Mouse (Mus musculus): ENCODE results near the gene Cacnb2. TPM values are rescaled to one million over a fixed set of nuclear protein-coding genes. Genes with fewer than 3 reads are reported as not detected.

Cacnb2 gene
- polyA plus RNA-seq, 2 experiments, result 2.3 to 4.1 TPM

GRCm38 (mm10) chr2:14770635-14771034 lies 167.7 kb downstream of the Cacnb2 start:
- no peaks in the 10 kb centered on the region for H3K4me1 ChIP-seq (ENCODE audit: control insufficient read depth, insufficient read depth, low read length)
- no peaks in the 10 kb centered on the region for H3K9me3 ChIP-seq (ENCODE audit: control insufficient read depth, low read length)
- no peak for TF ChIP-seq POLR2A (IDR thresholded peaks at IDR 0.05; ENCODE audit: borderline replicate concordance, extremely low read depth, insufficient read depth, insufficient read length)
- H3K27me3 ChIP-seq (ENCODE audit: control insufficient read depth, insufficient read depth, low read length), result no peaks in the 10 kb centered on the region
- 82% methylated on average over 4 of the region's 4 CpGs for WGBS
- no peak overlapping the region for H3K4me3 ChIP-seq (replicated peaks; ENCODE audit: low read length)
- H3K4me2 ChIP-seq (replicated peaks; ENCODE audit: low read depth, low read length, severe bottlenecking), result no peak overlapping the region
- no peaks in the 10 kb centered on the region for H3K36me3 ChIP-seq (ENCODE audit: control insufficient read depth, insufficient read depth, low read length)
- H3K9ac ChIP-seq (ENCODE audit: low read depth, low read length, severe bottlenecking), result no peak overlapping the region
- no peak for ATAC-seq (ENCODE audit: low FRiP score, low read depth)
- no peak for DNase-seq (ENCODE audit: low spot score)
- H3K27ac ChIP-seq (replicated peaks; ENCODE audit: low read depth, low read length), result no peak overlapping the region

- TF ChIP-seq POLR2A (IDR thresholded peaks at IDR 0.05; ENCODE audit: borderline replicate concordance, extremely low read depth, insufficient read depth, insufficient read length), result no peak
- ATAC-seq (ENCODE audit: low FRiP score, low read depth), result no peak
Observed at GRCm38 (mm10) chr2:14774375-14774774, 171.5 kb downstream of the Cacnb2 start.

DNA sequence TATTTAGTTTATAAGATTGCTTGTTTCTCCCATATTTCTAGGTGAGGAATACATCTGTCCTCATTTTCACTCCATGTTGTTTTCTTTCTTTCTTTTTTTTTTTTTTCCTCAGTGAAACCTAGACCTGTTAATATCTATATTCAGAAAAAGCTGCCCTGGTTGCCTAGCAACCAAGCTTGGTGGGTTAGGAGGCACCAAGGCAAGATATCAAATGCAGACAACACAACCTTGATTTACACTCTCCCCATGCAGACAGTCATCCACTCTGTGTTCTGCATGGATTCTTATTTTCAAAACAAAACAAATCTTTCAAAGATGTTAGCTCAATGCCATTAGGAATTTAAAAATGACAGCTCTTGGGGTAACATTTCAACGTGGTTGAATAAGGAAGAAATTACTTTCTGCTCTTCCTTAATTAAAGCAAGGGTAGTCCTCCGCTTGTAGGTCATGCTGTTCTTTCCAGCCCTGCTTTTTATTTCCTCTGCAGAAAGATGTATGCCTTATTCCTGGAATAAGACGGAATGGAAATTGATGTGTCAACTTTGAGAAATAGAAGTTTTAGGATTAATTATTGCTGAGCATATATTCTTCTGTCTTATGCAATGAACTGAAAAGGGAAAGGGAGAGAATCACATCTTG lies 172.1 kb downstream of the Cacnb2 start:
- H3K27ac ChIP-seq (replicated peaks; ENCODE audit: low read depth, low read length), result no peak overlapping the region
- no peak for TF ChIP-seq POLR2A (IDR thresholded peaks at IDR 0.05; ENCODE audit: borderline replicate concordance, extremely low read depth, insufficient read depth, insufficient read length)
- no peaks in the 10 kb centered on the region for H3K27me3 ChIP-seq (ENCODE audit: control insufficient read depth, insufficient read depth, low read length)
- H3K36me3 ChIP-seq (ENCODE audit: control insufficient read depth, insufficient read depth, low read length), result no peaks in the 10 kb centered on the region
- no peaks in the 10 kb centered on the region for H3K4me1 ChIP-seq (ENCODE audit: control insufficient read depth, insufficient read depth, low read length)
- no peaks in the 10 kb centered on the region for H3K9me3 ChIP-seq (ENCODE audit: control insufficient read depth, low read length)
- no peak overlapping the region for H3K4me2 ChIP-seq (replicated peaks; ENCODE audit: low read depth, low read length, severe bottlenecking)
- DNase-seq (ENCODE audit: low spot score) (no peak), ATAC-seq (ENCODE audit: low FRiP score, low read depth) (no peak)
- no peak overlapping the region for H3K4me3 ChIP-seq (replicated peaks; ENCODE audit: low read length)
- WGBS, result 71% methylated on average over 3 of the region's 3 CpGs
- no peak overlapping the region for H3K9ac ChIP-seq (ENCODE audit: low read depth, low read length, severe bottlenecking)

More at GRCm38 (mm10) chr2:14774375-14774774, 171.5 kb downstream of the Cacnb2 start:
- Histone ChIP-seq H3K27me3 (ENCODE audit: control insufficient read depth, insufficient read depth, low read length) (no peaks in the 10 kb centered on the region), H3K27ac (replicated peaks; ENCODE audit: low read depth, low read length) (no peak overlapping the region), H3K36me3 (ENCODE audit: control insufficient read depth, insufficient read depth, low read length) (no peaks in the 10 kb centered on the region), H3K9ac (ENCODE audit: low read depth, low read length, severe bottlenecking) (no peak overlapping the region), H3K4me3 (replicated peaks; ENCODE audit: low read length) (no peak overlapping the region), H3K9me3 (ENCODE audit: control insufficient read depth, low read length) (no peaks in the 10 kb centered on the region), H3K4me2 (replicated peaks; ENCODE audit: low read depth, low read length, severe bottlenecking) (no peak overlapping the region), H3K4me1 (ENCODE audit: control insufficient read depth, insufficient read depth, low read length) (no peaks in the 10 kb centered on the region)
- 72% methylated on average over 1 of the region's 1 CpGs for WGBS
- no peak for DNase-seq (ENCODE audit: low spot score)

GRCm38 (mm10) chr2:14787983-14788382 lies 185.1 kb downstream of the Cacnb2 start:
- Histone ChIP-seq H3K36me3 (ENCODE audit: control insufficient read depth, insufficient read depth, low read length) (no peaks in the 10 kb centered on the region), H3K4me2 (replicated peaks; ENCODE audit: low read depth, low read length, severe bottlenecking) (no peak overlapping the region), H3K4me1 (ENCODE audit: control insufficient read depth, insufficient read depth, low read length) (no peaks in the 10 kb centered on the region), H3K27ac (replicated peaks; ENCODE audit: low read depth, low read length) (no peak overlapping the region), H3K27me3 (ENCODE audit: control insufficient read depth, insufficient read depth, low read length) (no peaks in the 10 kb centered on the region), H3K4me3 (replicated peaks; ENCODE audit: low read length) (no peak overlapping the region), H3K9me3 (ENCODE audit: control insufficient read depth, low read length) (no peaks in the 10 kb centered on the region), H3K9ac (ENCODE audit: low read depth, low read length, severe bottlenecking) (no peak overlapping the region)
- DNase-seq (ENCODE audit: low spot score) (no peak), ATAC-seq (ENCODE audit: low FRiP score, low read depth) (no peak)
- TF ChIP-seq POLR2A (IDR thresholded peaks at IDR 0.05; ENCODE audit: borderline replicate concordance, extremely low read depth, insufficient read depth, insufficient read length), result no peak
- 67% methylated on average over 2 of the region's 2 CpGs for WGBS

DNA sequence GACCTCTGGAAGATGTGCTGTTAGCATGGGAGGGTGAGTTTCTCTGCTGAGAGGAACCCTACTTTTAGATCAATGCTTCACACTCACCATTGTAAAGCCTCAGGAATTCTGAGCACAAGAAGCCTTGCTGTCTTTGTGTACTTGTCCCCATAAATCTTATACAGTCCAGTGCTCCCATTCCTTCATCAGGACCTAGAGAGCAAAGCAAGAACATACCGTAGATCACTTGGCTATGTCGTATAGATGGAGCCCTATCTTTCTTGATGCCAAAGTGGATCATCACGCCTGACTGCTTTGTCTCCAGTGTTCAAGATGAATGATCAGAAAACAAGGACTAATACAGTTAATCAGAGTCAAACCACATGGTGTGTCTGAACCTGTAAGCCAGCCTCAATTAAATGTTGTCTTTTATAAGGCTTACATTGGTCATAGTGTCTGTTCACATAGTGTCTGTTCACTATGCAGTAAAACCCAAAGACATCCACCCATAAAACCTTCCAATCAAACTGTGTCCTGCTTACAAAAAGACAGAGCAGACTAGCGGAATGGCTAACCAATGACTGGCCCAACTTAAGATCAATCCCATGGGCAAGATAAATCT lies 198.7 kb downstream of the Cacnb2 start:
- Histone ChIP-seq H3K9me3 (ENCODE audit: control insufficient read depth, low read length) (no peaks in the 10 kb centered on the region), H3K27me3 (ENCODE audit: control insufficient read depth, insufficient read depth, low read length) (no peaks in the 10 kb centered on the region), H3K36me3 (ENCODE audit: control insufficient read depth, insufficient read depth, low read length) (no peaks in the 10 kb centered on the region), H3K4me3 (replicated peaks; ENCODE audit: low read length) (no peak overlapping the region), H3K4me1 (ENCODE audit: control insufficient read depth, insufficient read depth, low read length) (peaks cover 9% of the 10 kb centered on the region), H3K27ac (replicated peaks; ENCODE audit: low read depth, low read length) (no peak overlapping the region), H3K9ac (ENCODE audit: low read depth, low read length, severe bottlenecking) (no peak overlapping the region), H3K4me2 (replicated peaks; ENCODE audit: low read depth, low read length, severe bottlenecking) (no peak overlapping the region)
- no peak for TF ChIP-seq POLR2A (IDR thresholded peaks at IDR 0.05; ENCODE audit: borderline replicate concordance, extremely low read depth, insufficient read depth, insufficient read length)
- ATAC-seq (ENCODE audit: low FRiP score, low read depth), result no peak
- no peak for DNase-seq (ENCODE audit: low spot score)
- 94% methylated on average over 4 of the region's 4 CpGs for WGBS

Data from limb, embryonic 14.5 days (tissue).